Mouse (Mus musculus): ENCODE measurements around the gene Mitf. TPM values are rescaled to one million over a fixed set of nuclear protein-coding genes. Genes with fewer than 3 reads are reported as not detected.

The Mitf gene
- polyA plus RNA-seq, 1 experiment = not detected

- Histone ChIP-seq H3K27me3 (ENCODE audit: control insufficient read depth) (no peaks in the 10 kb centered on the region), H3K4me3 (replicated peaks) (no peak overlapping the region), H3K36me3 (ENCODE audit: control insufficient read depth) (no peaks in the 10 kb centered on the region), H3K9me3 (ENCODE audit: control insufficient read depth, low read length) (no peaks in the 10 kb centered on the region), H3K4me1 (ENCODE audit: control insufficient read depth) (no peaks in the 10 kb centered on the region)
- TF ChIP-seq GATA1 (IDR thresholded peaks at IDR 0.05; ENCODE audit: low read length) = no peak
- no peak for TF ChIP-seq TAL1 (IDR thresholded peaks at IDR 0.05; ENCODE audit: low read length)
These were observed 198.7 kb downstream of the Mitf start for GRCm38 (mm10) chr6:98005566-98005965.

DNA sequence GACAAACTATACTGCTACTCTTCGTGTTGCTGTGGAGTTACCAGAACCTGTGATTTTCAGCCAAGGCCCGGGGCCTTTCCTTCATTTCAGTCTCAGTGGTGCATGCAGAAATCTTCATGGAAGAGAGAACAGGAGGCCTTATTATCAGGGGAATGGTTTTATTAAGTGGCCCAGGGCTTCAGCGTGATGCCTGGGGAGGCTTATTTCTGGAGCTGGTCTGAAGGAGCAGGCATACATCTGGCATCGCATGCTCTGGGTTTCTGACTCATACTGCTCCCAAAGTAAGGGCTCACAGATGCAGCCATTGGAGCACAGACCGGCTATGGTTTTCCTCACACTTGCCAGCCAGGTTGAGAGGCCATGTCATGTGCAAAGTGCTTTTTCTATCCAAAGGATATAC, 208.2 kb downstream of the Mitf start:
- H3K4me1 ChIP-seq (ENCODE audit: control insufficient read depth) = no peaks in the 10 kb centered on the region
- no peaks in the 10 kb centered on the region for H3K36me3 ChIP-seq (ENCODE audit: control insufficient read depth)
- no peaks in the 10 kb centered on the region for H3K27me3 ChIP-seq (ENCODE audit: control insufficient read depth)
- no peak overlapping the region for H3K4me3 ChIP-seq (replicated peaks)
- no peaks in the 10 kb centered on the region; the same call in 1 of the 2 replicates for H3K9me3 ChIP-seq (ENCODE audit: control insufficient read depth, low read length)
- TF ChIP-seq TAL1 (IDR thresholded peaks at IDR 0.05; ENCODE audit: low read length) = no peak
- no peak for TF ChIP-seq GATA1 (IDR thresholded peaks at IDR 0.05; ENCODE audit: low read length)

GRCm38 (mm10) chr6:98015819-98016218, 209.0 kb downstream of the Mitf start:
- H3K9me3 ChIP-seq (ENCODE audit: control insufficient read depth, low read length) = no peaks in the 10 kb centered on the region; the same call in 1 of the 2 replicates
- H3K4me1 ChIP-seq (ENCODE audit: control insufficient read depth) = no peaks in the 10 kb centered on the region
- no peaks in the 10 kb centered on the region for H3K27me3 ChIP-seq (ENCODE audit: control insufficient read depth)
- H3K36me3 ChIP-seq (ENCODE audit: control insufficient read depth) = no peaks in the 10 kb centered on the region
- H3K4me3 ChIP-seq (replicated peaks) = no peak overlapping the region
- no peak for TF ChIP-seq GATA1 (IDR thresholded peaks at IDR 0.05; ENCODE audit: low read length)
- no peak for TF ChIP-seq TAL1 (IDR thresholded peaks at IDR 0.05; ENCODE audit: low read length)

- peaks cover 3% of the 10 kb centered on the region; the same call in 1 of the 2 replicates for H3K9me3 ChIP-seq (ENCODE audit: control insufficient read depth, low read length)
- no peak overlapping the region for H3K4me3 ChIP-seq (replicated peaks)
- H3K4me1 ChIP-seq (ENCODE audit: control insufficient read depth) = no peaks in the 10 kb centered on the region
- TF ChIP-seq GATA1 (IDR thresholded peaks at IDR 0.05; ENCODE audit: low read length) (no peak), TAL1 (IDR thresholded peaks at IDR 0.05; ENCODE audit: low read length) (no peak)
- H3K36me3 ChIP-seq (ENCODE audit: control insufficient read depth) = no peaks in the 10 kb centered on the region
- no peaks in the 10 kb centered on the region for H3K27me3 ChIP-seq (ENCODE audit: control insufficient read depth)
These were observed 217.0 kb downstream of the Mitf start for GRCm38 (mm10) chr6:98023876-98024275.

GRCm38 (mm10) chr6:98038513-98038912, 231.7 kb downstream of the Mitf start:
- Histone ChIP-seq H3K36me3 (ENCODE audit: control insufficient read depth) (no peaks in the 10 kb centered on the region), H3K9me3 (ENCODE audit: control insufficient read depth, low read length) (no peaks in the 10 kb centered on the region), H3K4me1 (ENCODE audit: control insufficient read depth) (no peaks in the 10 kb centered on the region), H3K4me3 (replicated peaks) (no peak overlapping the region), H3K27me3 (ENCODE audit: control insufficient read depth) (no peaks in the 10 kb centered on the region)
- TF ChIP-seq GATA1 (IDR thresholded peaks at IDR 0.05; ENCODE audit: low read length) (no peak), TAL1 (IDR thresholded peaks at IDR 0.05; ENCODE audit: low read length) (no peak)

DNA sequence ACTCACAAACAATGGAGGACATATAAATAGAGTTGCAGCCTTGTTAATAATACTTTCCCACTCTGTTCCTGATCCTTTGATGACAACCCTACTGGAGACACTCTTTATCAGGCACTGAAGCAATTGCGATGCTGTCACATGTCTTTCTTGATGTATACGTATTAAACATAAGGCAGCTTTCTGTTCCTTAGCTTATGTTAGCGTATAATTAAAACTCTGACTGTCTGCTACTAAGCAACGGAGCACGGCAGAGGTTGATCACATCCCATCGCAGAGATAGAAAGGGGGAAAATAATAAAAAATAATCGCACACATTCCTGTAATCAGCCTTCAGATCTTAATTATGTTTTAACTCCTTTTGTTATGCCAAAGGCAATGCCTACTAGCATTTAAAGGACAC, 234.9 kb downstream of the Mitf start:
- TF ChIP-seq GATA1 (IDR thresholded peaks at IDR 0.05; ENCODE audit: low read length) = no peak
- TF ChIP-seq TAL1 (IDR thresholded peaks at IDR 0.05; ENCODE audit: low read length) = no peak
- no peaks in the 10 kb centered on the region for H3K9me3 ChIP-seq (ENCODE audit: control insufficient read depth, low read length)
- H3K4me1 ChIP-seq (ENCODE audit: control insufficient read depth) = no peaks in the 10 kb centered on the region
- no peaks in the 10 kb centered on the region for H3K36me3 ChIP-seq (ENCODE audit: control insufficient read depth)
- no peak overlapping the region for H3K4me3 ChIP-seq (replicated peaks)
- no peaks in the 10 kb centered on the region for H3K27me3 ChIP-seq (ENCODE audit: control insufficient read depth)

- Histone ChIP-seq H3K36me3 (ENCODE audit: control insufficient read depth) (no peaks in the 10 kb centered on the region), H3K27me3 (ENCODE audit: control insufficient read depth) (no peaks in the 10 kb centered on the region), H3K4me3 (replicated peaks) (no peak overlapping the region), H3K4me1 (ENCODE audit: control insufficient read depth) (no peaks in the 10 kb centered on the region), H3K9me3 (ENCODE audit: control insufficient read depth, low read length) (no peaks in the 10 kb centered on the region)
- TF ChIP-seq TAL1 (IDR thresholded peaks at IDR 0.05; ENCODE audit: low read length) = no peak
- TF ChIP-seq GATA1 (IDR thresholded peaks at IDR 0.05; ENCODE audit: low read length) = no peak
These were observed 239.7 kb downstream of the Mitf start for GRCm38 (mm10) chr6:98046295-98047108.

GRCm38 (mm10) chr6:98047741-98048140, 240.9 kb downstream of the Mitf start:
- no peaks in the 10 kb centered on the region for H3K9me3 ChIP-seq (ENCODE audit: control insufficient read depth, low read length)
- H3K4me3 ChIP-seq (replicated peaks) = no peak overlapping the region
- TF ChIP-seq TAL1 (IDR thresholded peaks at IDR 0.05; ENCODE audit: low read length) = no peak
- no peak for TF ChIP-seq GATA1 (IDR thresholded peaks at IDR 0.05; ENCODE audit: low read length)
- no peaks in the 10 kb centered on the region for H3K36me3 ChIP-seq (ENCODE audit: control insufficient read depth)
- no peaks in the 10 kb centered on the region for H3K27me3 ChIP-seq (ENCODE audit: control insufficient read depth)
- H3K4me1 ChIP-seq (ENCODE audit: control insufficient read depth) = no peaks in the 10 kb centered on the region

DNA sequence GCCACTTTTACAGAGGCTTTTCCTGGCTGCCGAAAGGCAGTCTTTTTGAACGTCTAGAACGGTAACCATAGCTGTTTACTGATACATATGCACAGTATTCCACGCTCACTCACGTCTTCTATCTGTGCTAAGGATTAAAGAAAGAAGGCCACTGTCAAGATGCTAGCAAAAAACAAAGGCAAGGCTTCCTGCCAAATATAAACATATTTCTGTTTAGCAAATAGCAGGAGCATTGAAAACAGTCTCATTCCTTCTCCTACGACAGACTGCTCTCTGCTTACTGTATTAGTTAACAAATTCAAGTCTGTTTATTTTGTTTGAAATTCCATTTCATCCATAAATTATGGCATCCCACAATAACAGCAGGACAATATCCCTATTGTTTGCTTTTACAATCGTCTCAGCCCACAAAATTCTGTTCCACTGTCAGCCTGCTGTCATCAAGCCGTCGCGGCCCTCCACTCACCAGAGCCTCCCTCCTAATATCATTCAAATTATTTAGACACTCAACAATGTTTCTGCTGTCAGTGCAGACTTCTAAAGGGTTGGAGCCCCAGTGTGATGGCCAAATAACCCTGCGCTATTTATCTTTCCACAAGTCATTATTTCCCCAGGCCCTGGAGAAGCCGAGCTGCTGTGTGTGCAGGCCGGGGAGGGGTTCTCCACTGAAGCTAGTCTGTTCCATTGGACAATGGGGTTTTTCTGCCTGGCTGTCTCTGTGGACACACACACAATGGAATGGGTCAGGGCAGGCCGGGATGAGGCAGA, 242.0 kb downstream of the Mitf start:
- Histone ChIP-seq H3K9me3 (ENCODE audit: control insufficient read depth, low read length) (no peaks in the 10 kb centered on the region), H3K27me3 (ENCODE audit: control insufficient read depth) (no peaks in the 10 kb centered on the region), H3K4me1 (ENCODE audit: control insufficient read depth) (no peaks in the 10 kb centered on the region), H3K4me3 (replicated peaks) (no peak overlapping the region), H3K36me3 (ENCODE audit: control insufficient read depth) (no peaks in the 10 kb centered on the region)
- TF ChIP-seq GATA1 (IDR thresholded peaks at IDR 0.05; ENCODE audit: low read length) = no peak
- no peak for TF ChIP-seq TAL1 (IDR thresholded peaks at IDR 0.05; ENCODE audit: low read length)
